Comparison of ENCODE assay signal across 8 mouse cellular contexts in genomic region chr3:107038661-107039223, GRCm38 (mm10). TPM values are rescaled to one million over a fixed set of nuclear protein-coding genes. Genes with fewer than 3 reads are reported as not detected.
DNase-seq lines count a peak whose midpoint lies in the region; ATAC-seq lines count a peak whose summit lies in the region.

No protein-coding gene starts in this region.

- intact Hi-C loops in gastrocnemius, postnatal 36 days (cut with DNase I): no loop called here

- no peak for ATAC-seq in heart, embryonic 13.5 days (ENCODE audit: extremely low read depth, insufficient number of reproducible peaks, low FRiP score, low TSS enrichment)
- ATAC-seq in heart, embryonic 11.5 days (replicated peaks; ENCODE audit: insufficient number of reproducible peaks, low FRiP score, low TSS enrichment): no peak
- ATAC-seq in common myeloid progenitor, adult 5-6 weeks (replicated peaks; ENCODE audit: low read depth, poor library complexity, severe bottlenecking): peak; percentile 19; the same call in 1 of the 2 replicates
- 0 out of 2 replicates have a peak, but pooled peaks have one; percentile 28 for ATAC-seq in hindbrain, embryonic 14.5 days (ENCODE audit: low FRiP score)

- 43% methylated on average over 10 of the region's 10 CpGs for WGBS in heart, embryonic 13.5 days
- 54% methylated on average over 10 of the region's 10 CpGs for WGBS in heart, embryonic 11.5 days (ENCODE audit: insufficient replicate concordance)
- WGBS in hindbrain, embryonic 14.5 days: 16% methylated on average over 10 of the region's 10 CpGs

- H3K36me3 ChIP-seq in heart, embryonic 13.5 days: no peaks in the 10 kb centered on the region
- H3K36me3 ChIP-seq in heart, embryonic 11.5 days (ENCODE audit: control insufficient read depth, insufficient read depth, low read length): no peaks in the 10 kb centered on the region
- no peaks in the 10 kb centered on the region for H3K36me3 ChIP-seq in hindbrain, embryonic 14.5 days (replicated peaks; ENCODE audit: control insufficient read depth, insufficient read depth)
- H3K36me3 ChIP-seq in megakaryocyte, embryonic 14.5 days (replicated peaks; ENCODE audit: low read length): peaks cover 64% of the 10 kb centered on the region

- peaks cover 35% of the 10 kb centered on the region for H3K27me3 ChIP-seq in heart, embryonic 13.5 days (replicated peaks)
- H3K27me3 ChIP-seq in heart, embryonic 11.5 days (ENCODE audit: control insufficient read depth, insufficient read depth, low read length): peaks cover 22% of the 10 kb centered on the region
- H3K27me3 ChIP-seq in hindbrain, embryonic 14.5 days (ENCODE audit: control insufficient read depth, insufficient read depth, low read length): no peaks in the 10 kb centered on the region
- no peaks in the 10 kb centered on the region for H3K27me3 ChIP-seq in megakaryocyte, embryonic 14.5 days (replicated peaks)

- H3K9ac ChIP-seq in heart, embryonic 13.5 days: no peak overlapping the region
- no peak overlapping the region for H3K9ac ChIP-seq in heart, embryonic 11.5 days (ENCODE audit: low read depth, low read length)
- H3K9ac ChIP-seq in hindbrain, embryonic 14.5 days: peak overlapping the region; percentile 56; the same call in 1 of the 2 replicates

- peak; percentile 74 for DNase-seq in hindbrain, embryonic 14.5 days (ENCODE audit: low spot score)
- DNase-seq in right cerebral cortex, postnatal 25 days: peak; percentile 42
- DNase-seq in adrenal gland, adult 2 months: no peak
- no peak for DNase-seq in gastrocnemius, postnatal 36 days

- H3K4me3 ChIP-seq in heart, embryonic 13.5 days: no peak overlapping the region
- no peak overlapping the region for H3K4me3 ChIP-seq in heart, embryonic 11.5 days (ENCODE audit: low read depth, low read length)
- H3K4me3 ChIP-seq in hindbrain, embryonic 14.5 days (replicated peaks; ENCODE audit: low read length): peak overlapping the region; percentile 85
- H3K4me3 ChIP-seq in megakaryocyte, embryonic 14.5 days (replicated peaks): peak overlapping the region; percentile 98

- peaks cover 14% of the 10 kb centered on the region for H3K4me1 ChIP-seq in heart, embryonic 13.5 days
- H3K4me1 ChIP-seq in heart, embryonic 11.5 days (ENCODE audit: control insufficient read depth, insufficient read depth, low read length): no peaks in the 10 kb centered on the region; the same call in 1 of the 2 replicates
- peaks cover 43% of the 10 kb centered on the region for H3K4me1 ChIP-seq in hindbrain, embryonic 14.5 days (replicated peaks; ENCODE audit: control insufficient read depth, insufficient read depth, low read length)
- H3K4me1 ChIP-seq in megakaryocyte, embryonic 14.5 days: peaks cover 43% of the 10 kb centered on the region

- no peak overlapping the region for H3K27ac ChIP-seq in heart, embryonic 13.5 days (replicated peaks)
- no peak overlapping the region for H3K27ac ChIP-seq in heart, embryonic 11.5 days (ENCODE audit: low read depth, low read length)
- H3K27ac ChIP-seq in hindbrain, embryonic 14.5 days: no peak overlapping the region

- peak overlapping the region; percentile 9; the same call in 1 of the 2 replicates for H3K4me2 ChIP-seq in heart, embryonic 13.5 days
- H3K4me2 ChIP-seq in heart, embryonic 11.5 days: no peak overlapping the region
- peak overlapping the region; percentile 85 for H3K4me2 ChIP-seq in hindbrain, embryonic 14.5 days (replicated peaks)

- no peaks in the 10 kb centered on the region for H3K9me3 ChIP-seq in heart, embryonic 13.5 days
- H3K9me3 ChIP-seq in heart, embryonic 11.5 days (replicated peaks; ENCODE audit: control insufficient read depth, low read length): no peaks in the 10 kb centered on the region
- H3K9me3 ChIP-seq in hindbrain, embryonic 14.5 days (ENCODE audit: control insufficient read depth, low read length): no peaks in the 10 kb centered on the region
- no peaks in the 10 kb centered on the region for H3K9me3 ChIP-seq in megakaryocyte, embryonic 14.5 days

RNA-seq across cellular contexts. Expression of gene Kcna3, which starts 2.8 kb away (rescaled TPM):
- 0.74 and 0.90 TPM in 2 replicates for polyA plus RNA-seq in heart, embryonic 13.5 days (2015; fragmentation: Nextera tagmentation; extraction: Ambion mirVana)
- polyA plus RNA-seq in heart, embryonic 11.5 days (2014; fragmentation: Nextera tagmentation; extraction: Ambion mirVana): 0.82 and 1.4 TPM in 2 replicates
- total RNA-seq in common myeloid progenitor, adult 5-6 weeks (2017): 15.5 and 20.9 TPM in 2 replicates
- polyA plus RNA-seq in hindbrain, embryonic 14.5 days (2014; fragmentation: Nextera tagmentation; extraction: Ambion mirVana): 10.9 and 14.8 TPM in 2 replicates
- 9.2 and 16.7 TPM in 2 replicates for polyA plus RNA-seq in megakaryocyte, embryonic 14.5 days (2012; ENCODE audit: insufficient read depth, low replicate concordance)
- total RNA-seq in adrenal gland, adult 2 months (2021): 1 to 10 TPM in 1 of 2 experiments, under 1 TPM in 1; 0.78 to 1.0 TPM
- polyA plus RNA-seq in adrenal gland, adult 2 months (2012; rRNA removed): 1.1 and 1.3 TPM in 2 replicates
- under 1 TPM in 1 of 2 experiments, not detected in 1; 0.54 TPM for total RNA-seq in gastrocnemius, postnatal 36 days (2021)

Comparison
In these comparisons a context has a peak if more than half of its experiments do, and no peak if none do; other contexts are left out.
1. ATAC-seq: peak in common myeloid progenitor, adult 5-6 weeks (single experiment) and hindbrain, embryonic 14.5 days (single experiment); none in heart, embryonic 13.5 days (single experiment) and heart, embryonic 11.5 days (single experiment).
2. H3K4me3 ChIP-seq: peak in hindbrain, embryonic 14.5 days (single experiment) and megakaryocyte, embryonic 14.5 days (single experiment); none in heart, embryonic 13.5 days (single experiment) and heart, embryonic 11.5 days (single experiment).
3. DNase-seq: peak in hindbrain, embryonic 14.5 days (single experiment) and right cerebral cortex, postnatal 25 days (single experiment); none in adrenal gland, adult 2 months (single experiment) and gastrocnemius, postnatal 36 days (0 of 2).